Mouse (Mus musculus) CD4-positive, CD25-positive, alpha-beta regulatory T cell, adult 2 months (primary cell): ENCODE data around the gene Macrod2.

Experiments used
- DNase-seq: peaks from one replicate; pipeline ENCODE4 v3.0.0-alpha.2; 2012; ENCODE audit warnings: low read depth, low spot score

The Macrod2 gene

GRCm38 (mm10) chr2:141202015-141202364 lies 806.9 kb downstream of the Macrod2 start:
- no peak for DNase-seq

DNA sequence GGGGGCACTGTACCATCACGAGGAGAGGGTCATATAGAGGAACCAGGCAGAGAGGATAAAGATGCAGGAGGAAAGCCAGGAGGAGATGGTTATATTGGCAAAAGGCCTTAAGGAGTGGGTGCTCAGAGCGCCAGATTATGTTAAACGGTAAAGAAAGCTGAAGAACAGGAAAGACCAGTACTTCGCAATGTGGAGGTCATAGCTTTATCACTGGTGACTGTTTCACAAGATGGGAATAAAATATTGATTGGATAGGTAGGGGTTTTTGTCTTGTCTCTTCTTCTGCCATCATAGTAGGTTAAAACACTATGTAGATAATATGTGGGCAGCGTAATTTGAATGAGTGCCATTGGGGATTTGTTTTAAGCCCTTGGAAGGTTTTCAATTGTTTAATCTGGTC lies 816.2 kb downstream of the Macrod2 start:
- no peak for DNase-seq

DNA sequence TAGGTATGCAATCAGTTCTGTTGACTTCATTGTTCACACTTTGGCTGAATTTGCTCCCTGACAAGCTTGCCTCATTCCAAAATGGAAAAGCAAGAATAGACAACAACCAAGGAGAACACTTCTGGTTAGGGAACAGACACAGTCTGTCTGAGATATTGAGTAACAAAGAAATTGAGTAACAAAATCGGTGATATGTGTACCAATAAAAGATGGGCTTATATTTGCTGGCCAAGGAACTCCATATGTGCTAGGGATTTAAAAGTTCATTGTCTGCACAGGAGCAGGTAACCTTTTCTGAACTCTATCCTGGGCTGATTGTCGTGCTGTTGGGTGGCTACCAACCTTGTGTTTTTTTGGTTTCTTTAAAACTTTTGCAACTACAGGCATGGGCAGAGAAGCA lies 817.2 kb downstream of the Macrod2 start:
- DNase-seq: no peak

DNA sequence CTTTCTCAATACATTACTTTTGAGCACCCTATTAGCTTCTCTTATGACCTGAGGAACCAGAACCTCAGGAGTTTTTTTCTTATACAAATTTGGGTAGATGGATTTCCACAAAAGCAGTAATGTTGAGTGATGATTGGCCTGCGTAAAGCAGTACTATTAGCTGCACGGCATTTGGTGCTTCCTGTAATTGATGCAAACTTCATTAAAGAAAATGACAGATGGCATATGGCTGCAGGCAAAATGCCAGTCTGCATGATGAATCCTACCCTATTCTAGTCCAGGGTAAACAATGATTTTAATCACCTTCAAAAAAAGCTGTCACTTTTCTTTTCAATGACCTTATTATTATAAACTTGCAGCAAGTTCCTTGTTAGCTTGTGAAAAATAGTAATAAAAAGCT lies 822.4 kb downstream of the Macrod2 start:
- no peak for DNase-seq

DNA sequence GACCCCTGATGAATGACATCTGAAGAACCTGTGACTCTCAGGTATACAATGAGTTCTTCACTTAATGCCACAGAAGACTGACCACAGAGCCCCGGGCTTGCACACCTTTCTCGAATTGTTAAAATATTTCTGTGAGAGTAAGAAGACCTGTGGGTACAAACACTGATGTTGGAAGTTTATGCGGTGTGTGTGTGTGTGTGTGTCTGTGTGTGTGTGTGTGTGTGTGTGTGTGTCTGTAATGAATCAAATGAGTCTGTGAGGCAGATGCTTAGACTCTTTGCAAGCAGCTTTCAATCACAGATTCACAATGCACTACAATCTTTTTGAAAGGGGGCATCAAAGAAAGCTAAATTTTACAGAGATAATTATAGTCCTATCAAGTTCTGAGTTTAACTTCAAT lies 822.8 kb downstream of the Macrod2 start:
- DNase-seq: no peak

DNA sequence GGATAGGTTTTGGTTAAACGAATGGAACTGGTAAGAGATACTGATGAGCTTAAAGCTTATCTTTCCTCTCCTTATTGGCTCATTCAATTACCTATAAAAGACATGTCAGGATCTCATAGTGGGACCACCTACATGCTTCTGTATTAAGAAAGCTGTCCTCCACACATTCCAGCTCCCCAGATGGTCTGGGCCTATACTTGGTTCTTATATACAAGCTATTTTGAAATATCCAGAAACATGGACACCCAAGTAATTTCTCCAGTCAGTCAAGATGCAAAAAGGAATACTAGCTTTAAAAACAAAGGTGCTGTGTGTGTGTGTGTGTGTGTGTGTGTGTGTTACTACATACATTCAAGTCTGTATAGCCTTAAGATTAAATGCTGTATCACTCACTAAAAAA lies 833.7 kb downstream of the Macrod2 start:
- no peak for DNase-seq

DNA sequence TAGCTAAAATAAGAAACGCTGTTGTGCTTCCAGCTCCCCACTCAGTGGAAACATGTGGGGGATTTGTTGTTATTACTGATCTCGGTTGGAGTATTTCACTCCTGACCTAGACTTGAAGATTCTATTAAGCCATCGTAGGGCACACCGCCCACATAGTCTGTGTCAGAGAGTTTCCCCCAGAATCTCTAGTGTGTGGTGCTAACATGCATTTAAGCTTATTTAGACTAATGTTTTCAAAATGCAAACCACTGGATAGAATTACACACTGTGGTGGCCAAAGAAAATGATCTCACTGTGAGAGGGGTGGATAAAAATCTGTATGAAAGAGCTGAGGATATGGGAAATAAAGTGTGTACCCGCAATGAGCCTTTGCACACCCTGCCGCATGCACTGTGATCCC lies 834.7 kb downstream of the Macrod2 start:
- no peak for DNase-seq

- DNase-seq: no peak
These were observed 836.0 kb downstream of the Macrod2 start for GRCm38 (mm10) chr2:141231011-141231668.

DNA sequence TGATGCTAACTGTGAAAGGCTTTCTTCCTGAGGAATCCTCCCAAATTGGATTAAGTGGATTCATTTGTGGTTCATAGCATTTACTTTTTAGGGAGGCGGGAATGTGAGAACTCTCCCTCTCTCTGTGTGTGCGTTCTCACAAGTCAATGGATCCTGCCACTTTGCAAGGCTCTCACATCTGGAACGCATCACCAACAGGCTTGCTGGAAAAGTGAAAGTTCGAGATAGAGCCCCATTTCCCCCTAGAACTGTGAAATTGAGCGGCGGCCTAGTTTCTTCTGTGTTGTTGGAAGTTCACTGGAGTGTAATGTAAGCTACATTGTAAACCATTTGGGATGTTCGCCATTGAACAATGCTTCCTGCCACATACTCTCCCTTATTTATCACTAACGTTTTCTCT lies 839.2 kb downstream of the Macrod2 start:
- no peak for DNase-seq

GRCm38 (mm10) chr2:141234724-141235453 lies 839.8 kb downstream of the Macrod2 start:
- DNase-seq: no peak

GRCm38 (mm10) chr2:141247680-141248079 lies 852.6 kb downstream of the Macrod2 start:
- DNase-seq: no peak

- no peak for DNase-seq
These were observed 869.5 kb downstream of the Macrod2 start for GRCm38 (mm10) chr2:141264582-141264981.

- no peak for DNase-seq
These were observed 871.5 kb downstream of the Macrod2 start for GRCm38 (mm10) chr2:141266591-141266990.

GRCm38 (mm10) chr2:141271541-141271940 lies 876.4 kb downstream of the Macrod2 start:
- DNase-seq: no peak

- DNase-seq: no peak
These were observed 877.9 kb downstream of the Macrod2 start for GRCm38 (mm10) chr2:141272966-141273365.

GRCm38 (mm10) chr2:141274262-141274661 lies 879.2 kb downstream of the Macrod2 start:
- DNase-seq: no peak

GRCm38 (mm10) chr2:141279130-141279698 lies 884.1 kb downstream of the Macrod2 start:
- DNase-seq: no peak

- no peak for DNase-seq
These were observed 885.7 kb downstream of the Macrod2 start for GRCm38 (mm10) chr2:141280817-141281216.

- no peak for DNase-seq
These were observed 891.1 kb downstream of the Macrod2 start for GRCm38 (mm10) chr2:141286110-141286747.

GRCm38 (mm10) chr2:141288494-141288893 lies 893.4 kb downstream of the Macrod2 start:
- no peak for DNase-seq

GRCm38 (mm10) chr2:141289059-141289713 lies 894.1 kb downstream of the Macrod2 start:
- DNase-seq: no peak

DNA sequence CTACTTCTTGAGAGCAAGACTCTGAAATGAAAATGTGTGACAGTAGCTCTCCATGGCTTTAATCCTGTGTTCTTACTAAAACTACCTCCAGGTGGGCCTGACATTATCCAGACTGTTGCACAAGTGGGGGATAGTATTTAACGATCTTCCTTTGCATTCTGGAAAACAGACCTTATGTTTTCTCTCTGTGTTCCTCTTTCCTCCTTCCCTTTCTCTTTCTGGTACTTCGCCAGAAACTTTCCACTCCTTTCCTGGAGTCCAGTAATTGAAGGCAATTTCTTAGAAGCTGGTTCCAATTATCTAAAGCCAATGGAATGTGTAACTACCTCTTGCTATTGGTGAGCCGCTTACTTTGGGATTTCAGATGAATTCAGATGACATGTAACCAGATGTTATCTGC lies 897.7 kb downstream of the Macrod2 start:
- no peak for DNase-seq
